Mouse (Mus musculus): Measurements from ENCODE around the gene Sptbn1.

GRCm38 (mm10) chr11:30163081-30163480, 104.9 kb downstream of the Sptbn1 start:
- no peak for TF ChIP-seq GATA1 (IDR thresholded peaks at IDR 0.05; ENCODE audit: borderline replicate concordance, low read length)
- no peak for TF ChIP-seq CTCF (IDR thresholded peaks at IDR 0.05; ENCODE audit: low read depth, low read length)

Data from G1E (cell line).